Mouse (Mus musculus): ENCODE data around the gene Nfyb.

GRCm38 (mm10) chr10:82742578-82742977 lies 21.4 kb downstream of the Nfyb start:
- TF ChIP-seq CTCF (IDR thresholded peaks at IDR 0.05) (no peak), EP300 (IDR thresholded peaks at IDR 0.05) (no peak)

Measured in lung, postnatal 0 days (tissue).